9 mouse cellular contexts compared by ENCODE assay signal in the genomic region with DNA sequence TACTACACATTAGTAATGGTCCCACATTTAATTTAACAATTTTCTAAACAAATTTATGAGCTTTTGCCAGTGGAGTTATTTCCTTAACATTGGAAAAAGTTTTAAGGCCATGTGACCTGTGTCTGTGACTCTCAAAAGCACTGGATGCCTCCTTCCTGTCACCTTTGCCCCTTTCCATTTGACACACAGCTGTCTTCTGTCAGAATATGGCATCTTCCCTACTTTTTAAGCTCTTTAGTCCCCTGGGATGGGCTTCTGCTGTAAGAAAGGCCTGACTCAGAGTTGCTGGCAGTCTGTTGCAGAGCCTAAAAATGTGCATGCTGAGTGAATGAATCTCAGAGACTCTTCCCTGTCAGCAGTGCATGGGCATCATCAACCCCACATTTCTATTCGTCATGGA.
DNase-seq lines count a peak whose midpoint lies in the region; ATAC-seq lines count a peak whose summit lies in the region.
"Had no signal": no experiment of that assay in that cellular context is flagged by ENCODE, and none has a peak within 500 bp of the region (broad histone marks: within the 10 kb centered on the region; RNA-seq: fewer than 3 reads in every experiment).

No protein-coding gene starts in this region.

- ATAC-seq in heart, embryonic 14.5 days (ENCODE audit: insufficient number of reproducible peaks, insufficient read depth, low FRiP score, low read depth) = no peak
- no peak for ATAC-seq in forebrain, embryonic 12.5 days (ENCODE audit: low FRiP score)

- no peak overlapping the region for H3K4me2 ChIP-seq in heart, embryonic 14.5 days (ENCODE audit: low read length)
- no peak overlapping the region for H3K4me2 ChIP-seq in forebrain, embryonic 12.5 days

- peaks cover 3 to 13% of the 10 kb centered on the region in 2 experiments; a peak in 3 of 4 replicates for H3K4me1 ChIP-seq in heart, embryonic 14.5 days (ENCODE audit: control insufficient read depth in 2 of 2, insufficient read depth in 2 of 2, low read length in 2 of 2)
- no peaks in the 10 kb centered on the region for H3K4me1 ChIP-seq in forebrain, embryonic 12.5 days
- H3K4me1 ChIP-seq: hindbrain, embryonic 10.5 days had no signal

- no peak overlapping the region for H3K4me3 ChIP-seq in heart, embryonic 14.5 days (ENCODE audit: control insufficient read depth in 1 of 2, insufficient read depth in 1 of 2, low read depth in 1 of 2, low read length in 2 of 2)
- no peak overlapping the region for H3K4me3 ChIP-seq in forebrain, embryonic 12.5 days (replicated peaks)
- H3K4me3 ChIP-seq: hindbrain, embryonic 10.5 days had no signal

- no peaks in the 10 kb centered on the region for H3K27me3 ChIP-seq in heart, embryonic 14.5 days (ENCODE audit: control insufficient read depth, insufficient read depth, low read length)
- H3K27me3 ChIP-seq in forebrain, embryonic 12.5 days = no peaks in the 10 kb centered on the region

- peaks cover 19% of the 10 kb centered on the region for H3K36me3 ChIP-seq in heart, embryonic 14.5 days (ENCODE audit: control insufficient read depth, insufficient read depth, low read length)
- no peaks in the 10 kb centered on the region for H3K36me3 ChIP-seq in forebrain, embryonic 12.5 days (replicated peaks)
- H3K36me3 ChIP-seq: hindbrain, embryonic 10.5 days had no signal

- no peaks in the 10 kb centered on the region for H3K9me3 ChIP-seq in heart, embryonic 14.5 days (ENCODE audit: control insufficient read depth, low read length)
- H3K9me3 ChIP-seq in forebrain, embryonic 12.5 days = no peaks in the 10 kb centered on the region
- H3K9me3 ChIP-seq: hindbrain, embryonic 10.5 days had no signal

- H3K27ac ChIP-seq in heart, embryonic 14.5 days (replicated peaks in 1 of 2; ENCODE audit: control insufficient read depth in 1 of 2, insufficient read depth in 1 of 2, low read depth in 2 of 2, low read length in 2 of 2) = 0 out of 4 replicates have a peak overlapping the region, but pooled peaks have one; percentile 57 to 59
- no peak overlapping the region for H3K27ac ChIP-seq in forebrain, embryonic 12.5 days
- H3K27ac ChIP-seq: hindbrain, embryonic 10.5 days had no signal

- 35% methylated on average over 1 of the region's 1 CpGs for WGBS in heart, embryonic 14.5 days
- 71% methylated on average over 1 of the region's 1 CpGs for WGBS in forebrain, embryonic 12.5 days

- H3K9ac ChIP-seq in heart, embryonic 14.5 days (ENCODE audit: low read length) = no peak overlapping the region
- H3K9ac ChIP-seq in forebrain, embryonic 12.5 days = no peak overlapping the region

- peak; percentile 19 for DNase-seq in urinary bladder, postnatal 25 days (ENCODE audit: low spot score)
- no peak for DNase-seq in urinary bladder, postnatal 10 days (ENCODE audit: low spot score)
- peak; percentile 75 for DNase-seq in kidney, postnatal 14 days
- DNase-seq in thymus, postnatal 36 days = no peak
- DNase-seq in yolk sac, embryonic 10.5 days (ENCODE audit: low spot score) = no peak
- DNase-seq in ovary, postnatal 36 days (ENCODE audit: low spot score) = no peak

Comparison
In these comparisons a context has a peak if more than half of its experiments do, and no peak if none do; other contexts are left out.
1. DNase-seq: peak in urinary bladder, postnatal 25 days (single experiment) and kidney, postnatal 14 days (single experiment); none in urinary bladder, postnatal 10 days (single experiment), thymus, postnatal 36 days (0 of 2), yolk sac, embryonic 10.5 days (single experiment) and ovary, postnatal 36 days (single experiment).